Mouse (Mus musculus) ES-Bruce4 (cell line): ENCODE data around the gene Serpinb9d. TPM values are rescaled to one million over a fixed set of nuclear protein-coding genes. Genes with fewer than 3 reads are reported as not detected.
"Not testable (repeated sequence)": the region's sequence is repeated elsewhere in the genome, so short reads cannot be mapped to it uniquely, and the experiment has no call there.

Source experiments
- H3K27ac ChIP-seq: 2 replicates; pipeline ENCODE4 v1.5.1; 2012; ENCODE audit warnings: low read length, inconsistent platforms; ENCODE audit not compliant: insufficient read depth
- H3K27me3 ChIP-seq: 2 replicates; pipeline ENCODE4 v1.6.1; 2012; ENCODE audit warnings: mild to moderate bottlenecking, low read length, inconsistent platforms; ENCODE audit not compliant: control insufficient read depth, poor library complexity, insufficient read depth, severe bottlenecking
- H3K36me3 ChIP-seq: 2 replicates; pipeline ENCODE4 v1.6.1; 2012; ENCODE audit warnings: inconsistent platforms, mild to moderate bottlenecking, low read length, moderate library complexity; ENCODE audit not compliant: control insufficient read depth, poor library complexity, insufficient read depth, severe bottlenecking
- H3K4me1 ChIP-seq: one replicate; pipeline ENCODE4 v1.8.1; 2011; ENCODE audit warnings: low read length; ENCODE audit not compliant: control insufficient read depth, insufficient read depth
- H3K4me3 ChIP-seq: 2 replicates; pipeline ENCODE4 v1.5.1; 2011; ENCODE audit warnings: low read depth, mild to moderate bottlenecking, low read length
- H3K9ac ChIP-seq: 2 replicates; pipeline ENCODE4 v1.6.1; 2012; ENCODE audit warnings: low read depth, mild to moderate bottlenecking, inconsistent platforms; ENCODE audit not compliant: poor library complexity, severe bottlenecking
- H3K9me3 ChIP-seq: replicated peaks from 2 replicates; pipeline ENCODE4 v1.6.1; 2012; ENCODE audit warnings: mild to moderate bottlenecking, low read length, inconsistent platforms; ENCODE audit not compliant: control insufficient read depth, poor library complexity, insufficient read depth, severe bottlenecking
- CTCF ChIP-seq: IDR thresholded peaks from one replicate; pipeline ENCODE4 v1.8.1; 2011; ENCODE audit warnings: low read depth, low read length
- EP300 ChIP-seq: IDR thresholded peaks from 2 replicates; pipeline ENCODE4 v1.6.1; 2011; ENCODE audit warnings: low read depth, low read length; ENCODE audit not compliant: insufficient read depth
- POLR2A ChIP-seq: IDR thresholded peaks from one replicate; pipeline ENCODE4 v1.8.1; 2011; ENCODE audit warnings: low read length; ENCODE audit not compliant: insufficient read depth
- polyA plus RNA-seq: library from polyadenylated mRNA; stranded (reverse); fragments of >200 nt; gene quantifications from 2 replicates; pipeline ENCODE4 v1.2.4, GENCODE M21; 2011; ENCODE audit warnings: low read depth; ENCODE audit not compliant: missing spikeins, insufficient read depth, insufficient read length

The Serpinb9d gene
- polyA plus RNA-seq = not detected in 2 replicates

DNA sequence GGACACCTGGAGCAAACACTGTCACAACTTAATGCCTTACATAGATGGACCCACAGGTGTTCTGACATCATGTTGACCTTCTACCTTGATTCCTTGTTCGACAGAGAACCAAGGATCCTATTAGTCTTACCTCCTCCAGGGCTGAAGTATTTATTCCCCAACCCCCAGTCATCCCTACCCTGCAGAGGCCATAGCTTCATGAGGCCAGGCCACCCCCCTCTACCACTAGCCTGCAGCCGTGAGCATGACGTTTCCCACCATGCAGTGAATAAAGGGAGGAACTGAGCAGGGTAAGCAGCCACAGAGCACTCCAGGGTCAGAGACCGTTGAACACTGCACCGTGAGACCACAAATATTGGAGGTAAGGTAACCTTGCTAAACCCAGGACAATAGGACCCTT, at the start of gene Serpinb9d:
Serpinb9d (plus strand) TSS at position 301 of the 400 bp plus-strand sequence.
- TF ChIP-seq CTCF (no peak), EP300 (no peak), POLR2A (no peak)
- H3K27ac ChIP-seq = no peak within 1 kb of the TSS
- H3K27me3 ChIP-seq = no peaks in the 10 kb centered on the region
- no peaks in the 10 kb centered on the region for H3K9me3 ChIP-seq
- H3K4me3 ChIP-seq = no peak within 1 kb of the TSS
- H3K36me3 ChIP-seq = no peaks in the 10 kb centered on the region
- no peaks in the 10 kb centered on the region for H3K4me1 ChIP-seq
- H3K9ac ChIP-seq = no peak within 1 kb of the TSS

DNA sequence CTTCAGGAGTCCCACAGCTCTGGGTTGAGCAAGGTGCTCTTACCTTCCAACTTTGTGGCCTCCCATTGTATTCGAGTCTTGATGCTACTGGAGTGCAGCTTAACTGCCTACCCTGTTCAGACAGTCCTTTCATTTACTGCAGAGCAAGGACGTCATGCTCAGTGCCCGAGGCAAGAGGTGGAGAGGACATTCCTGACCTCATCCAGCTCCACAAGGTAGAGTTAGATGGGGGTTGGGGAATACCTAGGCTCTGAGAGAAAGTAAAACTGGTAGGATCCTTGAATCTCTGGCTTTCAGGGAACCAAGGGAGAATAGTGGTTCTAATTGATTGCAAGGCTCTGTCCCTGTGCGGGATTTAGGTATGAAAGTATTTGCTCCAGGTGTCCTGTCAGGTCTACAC, 33.1 kb upstream of the Serpinb9d start, which contains the start of gene Serpinb9c:
Serpinb9c (minus strand) TSS at position 101 of the 400 bp plus-strand sequence.
- TF ChIP-seq EP300 (no peak), POLR2A (no peak), CTCF (no peak)
- Histone ChIP-seq H3K27ac (no peak within 1 kb of the TSS), H3K9ac (no peak within 1 kb of the TSS), H3K36me3 (no peaks in the 10 kb centered on the region), H3K9me3 (no peaks in the 10 kb centered on the region), H3K4me3 (no peak within 1 kb of the TSS), H3K27me3 (no peaks in the 10 kb centered on the region), H3K4me1 (no peaks in the 10 kb centered on the region)

DNA sequence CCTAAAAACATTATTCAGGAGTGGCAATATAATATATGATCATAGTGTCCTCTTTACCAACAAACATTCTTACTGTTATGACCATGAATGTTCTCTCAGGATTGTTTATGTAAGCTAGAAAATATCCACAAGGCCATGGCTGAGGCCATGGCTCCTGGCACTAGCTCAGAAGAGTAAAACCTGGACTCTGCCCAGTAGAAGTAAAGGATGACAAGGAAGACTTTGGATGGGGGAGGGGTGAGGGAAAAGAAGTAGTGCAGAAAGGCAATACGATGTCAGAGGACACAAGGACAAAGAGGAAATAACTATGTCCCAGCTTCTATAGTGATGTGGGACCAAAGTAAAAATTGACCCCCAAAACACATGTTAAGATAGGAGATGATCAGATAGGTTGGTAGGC, 2.3 kb upstream of the Serpinb9d start:
- H3K9me3 ChIP-seq, H3K27ac ChIP-seq, H3K27me3 ChIP-seq, H3K9ac ChIP-seq, H3K4me1 ChIP-seq, H3K4me3 ChIP-seq, H3K36me3 ChIP-seq: not testable (repeated sequence)

DNA sequence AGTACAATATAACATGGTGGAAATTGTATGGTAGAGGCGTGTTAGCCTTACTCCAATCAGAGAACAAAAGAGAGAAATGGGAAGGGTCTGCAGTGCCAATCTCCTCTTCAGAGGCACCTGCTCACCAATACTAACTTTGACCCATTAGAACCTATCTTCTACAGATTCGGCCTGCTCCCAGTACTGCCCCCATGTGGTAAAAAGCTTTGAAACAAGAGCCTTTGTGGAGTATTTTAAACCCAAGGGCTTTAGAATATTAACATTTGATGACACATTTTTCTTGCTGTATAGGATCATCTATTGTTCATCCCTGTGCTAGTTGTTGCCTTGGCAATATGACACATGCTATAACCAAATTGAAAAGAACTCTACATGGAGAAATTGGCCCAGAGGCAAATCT, 7.0 kb downstream of the Serpinb9d start:
- Histone ChIP-seq H3K27me3 (no peaks in the 10 kb centered on the region), H3K9me3 (no peaks in the 10 kb centered on the region), H3K4me3 (no peak overlapping the region), H3K4me1 (no peaks in the 10 kb centered on the region), H3K36me3 (no peaks in the 10 kb centered on the region), H3K9ac (no peak overlapping the region), H3K27ac (no peak overlapping the region)
- TF ChIP-seq POLR2A (no peak), CTCF (no peak), EP300 (no peak)

DNA sequence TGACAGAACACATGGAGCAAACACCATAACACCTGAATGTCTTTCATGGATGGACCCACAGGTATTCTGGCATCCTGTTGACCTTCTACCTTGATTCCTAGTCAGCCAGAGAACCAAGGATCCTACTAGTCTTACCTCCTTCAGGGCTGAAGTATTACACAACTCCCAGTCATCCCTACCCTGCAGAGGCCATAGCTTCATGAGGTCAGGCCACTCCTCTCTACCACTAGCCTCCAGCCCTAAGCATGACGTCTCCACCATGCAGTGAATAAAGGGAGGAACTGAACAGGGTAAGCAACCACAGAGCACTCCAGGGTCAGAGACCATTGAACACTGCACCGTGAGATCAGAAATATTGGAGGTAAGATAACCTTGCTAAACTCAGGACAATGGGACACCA, 56.6 kb downstream of the Serpinb9d start, which contains the start of gene Serpinb9e:
Serpinb9e (plus strand) TSS at position 301 of the 400 bp plus-strand sequence.
- not testable (repeated sequence) for H3K27ac ChIP-seq

More for the DNA sequence above, 56.6 kb downstream of the Serpinb9d start, which contains the start of gene Serpinb9e:
- H3K36me3 ChIP-seq, H3K4me1 ChIP-seq, H3K9me3 ChIP-seq, H3K9ac ChIP-seq, H3K27me3 ChIP-seq, H3K4me3 ChIP-seq: not testable (repeated sequence)

Other genes with a start within 250 kb of the Serpinb9d start
- gene Serpinb6b, start 227.8 kb upstream of the Serpinb9d start, polyA plus RNA-seq = 2.3 and 6.1 TPM in 2 replicates
- gene Serpinb9, start 189.7 kb upstream of the Serpinb9d start, polyA plus RNA-seq = 3.4 and 3.7 TPM in 2 replicates
- gene Serpinb9b, start 165.5 kb upstream of the Serpinb9d start, polyA plus RNA-seq = 6.5 and 7.6 TPM in 2 replicates
- not detected in 2 replicates for gene Serpinb1b, start 114.4 kb upstream of the Serpinb9d start, polyA plus RNA-seq
- gene Serpinb9c, start 33.2 kb upstream of the Serpinb9d start, polyA plus RNA-seq = not detected in 2 replicates
- 0.93 and 1.3 TPM in 2 replicates for gene Serpinb9e, start 56.7 kb downstream of the Serpinb9d start, polyA plus RNA-seq
- 0.62 and 1.2 TPM in 2 replicates for gene Serpinb9f, start 131.1 kb downstream of the Serpinb9d start, polyA plus RNA-seq
- not detected in 2 replicates for gene Gm11397, start 202.8 kb downstream of the Serpinb9d start, polyA plus RNA-seq